Mouse (Mus musculus) heart, embryonic 11.5 days (tissue): Measurements from ENCODE around the gene Aspg. TPM values are rescaled to one million over a fixed set of nuclear protein-coding genes. Genes with fewer than 3 reads are reported as not detected.

Experiments
- ATAC-seq: fragments of 200-750 bp; cut with Nextera tagmentation; replicated peaks from 2 replicates; pipeline ENCODE4 v1.8.0; 2017; ENCODE audit warnings: moderate library complexity; ENCODE audit not compliant: insufficient number of reproducible peaks, low FRiP score, low TSS enrichment
- H3K27ac ChIP-seq: fragments of 300-500 bp; sonication (generic); 2 replicates; pipeline ENCODE4 v1.5.1; 2014; ENCODE audit warnings: mild to moderate bottlenecking, low read depth, low read length
- H3K27me3 ChIP-seq: fragments of 300-500 bp; sonication (generic); 2 replicates; pipeline ENCODE4 v1.6.1; 2014; ENCODE audit warnings: mild to moderate bottlenecking, low read length, mixed read lengths; ENCODE audit not compliant: control insufficient read depth, insufficient read depth
- H3K36me3 ChIP-seq: fragments of 300-500 bp; sonication (generic); 2 replicates; pipeline ENCODE4 v1.6.1; 2014; ENCODE audit warnings: mild to moderate bottlenecking, low read length, moderate library complexity, mixed read lengths; ENCODE audit not compliant: control insufficient read depth, insufficient read depth
- H3K4me1 ChIP-seq: fragments of 300-500 bp; sonication (generic); 2 replicates; pipeline ENCODE4 v1.6.1; 2014; ENCODE audit warnings: low read length; ENCODE audit not compliant: control insufficient read depth, insufficient read depth
- H3K4me2 ChIP-seq: fragments of 300-500 bp; sonication (generic); 2 replicates; pipeline ENCODE4 v1.6.1; 2014; ENCODE audit warnings: mild to moderate bottlenecking, moderate library complexity
- H3K4me3 ChIP-seq: fragments of 300-500 bp; sonication (generic); 2 replicates; pipeline ENCODE4 v1.5.1; 2014; ENCODE audit warnings: low read depth, low read length
- H3K9ac ChIP-seq: fragments of 300-500 bp; sonication (generic); 2 replicates; pipeline ENCODE4 v1.6.1; 2014; ENCODE audit warnings: mild to moderate bottlenecking, low read depth, low read length, moderate library complexity
- H3K9me3 ChIP-seq: fragments of 300-500 bp; sonication (generic); replicated peaks from 2 replicates; pipeline ENCODE4 v1.6.1; 2016; ENCODE audit warnings: low read length; ENCODE audit not compliant: control insufficient read depth
- WGBS: fragments of 180-500 bp; shearing (Covaris S2); extraction: QIAGEN DNeasy Blood & Tissue Kit; methylation state at CpG from one replicate; pipeline ENCODE4 v1.1.7; 2014; ENCODE audit not compliant: insufficient replicate concordance; 5-methylcytosine and 5-hydroxymethylcytosine counted together
- polyA plus RNA-seq: library from polyadenylated mRNA; unstranded; fragments of >200 nt; fragmentation: Nextera tagmentation; extraction: Ambion mirVana; gene quantifications from 2 replicates; pipeline ENCODE4 v1.2.1, GENCODE M21; 2014

The Aspg gene
- polyA plus RNA-seq, 1 experiment from 2014 or later = 1.4 TPM

GRCm38 (mm10) chr12:112108696-112109445 lies 2.4 kb downstream of the Aspg start:
- Histone ChIP-seq H3K27ac (no peak overlapping the region), H3K27me3 (peaks cover 26% of the 10 kb centered on the region), H3K4me3 (no peak overlapping the region), H3K9me3 (no peaks in the 10 kb centered on the region), H3K4me1 (no peaks in the 10 kb centered on the region), H3K9ac (no peak overlapping the region), H3K4me2 (no peak overlapping the region), H3K36me3 (no peaks in the 10 kb centered on the region)
- WGBS = 77% methylated on average over 11 of the region's 11 CpGs
- no peak for ATAC-seq

DNA sequence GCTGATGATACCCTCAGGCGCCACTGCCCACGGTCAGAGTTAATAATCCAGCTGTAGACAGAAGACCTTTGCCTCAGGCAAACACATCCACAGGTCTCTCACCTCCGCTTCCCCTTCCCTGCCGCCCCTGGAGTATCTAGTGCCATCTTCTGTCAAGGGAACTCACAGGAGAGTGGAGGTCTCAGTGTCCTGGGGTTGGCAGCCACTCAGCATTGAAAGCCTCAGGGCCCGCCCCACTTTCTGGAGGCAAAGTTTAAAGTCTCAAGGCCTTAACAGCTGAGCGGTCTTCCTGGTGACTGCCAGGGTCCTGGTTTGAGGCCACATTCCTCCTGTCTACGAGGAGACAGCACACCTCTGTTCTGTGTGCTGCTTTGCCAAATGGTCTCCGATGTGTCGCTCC lies 3.2 kb downstream of the Aspg start:
- no peak for ATAC-seq
- Histone ChIP-seq H3K4me1 (no peaks in the 10 kb centered on the region), H3K9ac (no peak overlapping the region), H3K27ac (no peak overlapping the region), H3K9me3 (no peaks in the 10 kb centered on the region), H3K36me3 (no peaks in the 10 kb centered on the region), H3K4me2 (no peak overlapping the region), H3K27me3 (peaks cover 29% of the 10 kb centered on the region), H3K4me3 (no peak overlapping the region)
- 81% methylated on average over 9 of the region's 9 CpGs for WGBS

DNA sequence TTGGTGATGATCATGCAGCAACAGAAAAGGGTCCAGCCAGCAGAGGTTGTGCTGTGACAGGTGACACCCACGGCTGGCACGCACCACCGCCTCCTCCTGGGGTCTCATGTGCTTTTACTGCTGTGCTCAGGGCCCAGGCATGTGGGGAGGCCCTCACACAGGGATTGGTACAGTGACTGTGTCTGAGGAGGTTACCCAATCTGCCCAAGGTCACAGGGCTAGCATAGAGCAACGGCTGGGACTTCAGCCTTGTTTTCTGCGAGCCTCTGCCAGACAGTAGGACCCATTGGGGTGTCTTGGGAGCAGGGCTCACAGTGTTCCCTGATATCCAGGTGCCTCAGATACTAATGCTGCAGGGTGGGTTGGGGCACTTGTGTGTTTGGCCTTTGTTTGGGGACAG lies 4.8 kb downstream of the Aspg start:
- ATAC-seq = no peak
- Histone ChIP-seq H3K4me2 (no peak overlapping the region), H3K27me3 (peaks cover 30% of the 10 kb centered on the region), H3K4me1 (no peaks in the 10 kb centered on the region), H3K36me3 (no peaks in the 10 kb centered on the region), H3K9me3 (no peaks in the 10 kb centered on the region), H3K4me3 (no peak overlapping the region), H3K27ac (no peak overlapping the region), H3K9ac (no peak overlapping the region)
- 73% methylated on average over 5 of the region's 5 CpGs for WGBS

GRCm38 (mm10) chr12:112112235-112112634 lies 5.8 kb downstream of the Aspg start:
- H3K4me1 ChIP-seq = no peaks in the 10 kb centered on the region
- no peak overlapping the region for H3K9ac ChIP-seq
- H3K27me3 ChIP-seq = peaks cover 33% of the 10 kb centered on the region
- ATAC-seq = no peak
- no peak overlapping the region for H3K4me2 ChIP-seq
- H3K9me3 ChIP-seq = no peaks in the 10 kb centered on the region
- H3K36me3 ChIP-seq = no peaks in the 10 kb centered on the region
- 84% methylated on average over 6 of the region's 6 CpGs for whole genome bisulfite sequencing
- no peak overlapping the region for H3K4me3 ChIP-seq
- no peak overlapping the region for H3K27ac ChIP-seq

GRCm38 (mm10) chr12:112112686-112113396 lies 6.4 kb downstream of the Aspg start:
- H3K4me2 ChIP-seq = no peak overlapping the region
- H3K27me3 ChIP-seq = peaks cover 27% of the 10 kb centered on the region
- WGBS = 16% methylated on average over 13 of the region's 13 CpGs
- ATAC-seq = 0 out of 2 replicates have a peak, but pooled peaks have one; percentile 20
- no peak overlapping the region for H3K9ac ChIP-seq
- H3K4me3 ChIP-seq = no peak overlapping the region
- no peaks in the 10 kb centered on the region for H3K4me1 ChIP-seq
- H3K36me3 ChIP-seq = no peaks in the 10 kb centered on the region
- no peak overlapping the region for H3K27ac ChIP-seq
- H3K9me3 ChIP-seq = no peaks in the 10 kb centered on the region

- Histone ChIP-seq H3K36me3 (no peaks in the 10 kb centered on the region), H3K9me3 (no peaks in the 10 kb centered on the region), H3K4me1 (no peaks in the 10 kb centered on the region), H3K27me3 (peaks cover 22% of the 10 kb centered on the region), H3K4me3 (no peak overlapping the region), H3K4me2 (no peak overlapping the region), H3K27ac (no peak overlapping the region), H3K9ac (no peak overlapping the region)
- ATAC-seq = no peak
- WGBS = 14% methylated on average over 7 of the region's 7 CpGs
Measured at GRCm38 (mm10) chr12:112113710-112114109, 7.2 kb downstream of the Aspg start.

DNA sequence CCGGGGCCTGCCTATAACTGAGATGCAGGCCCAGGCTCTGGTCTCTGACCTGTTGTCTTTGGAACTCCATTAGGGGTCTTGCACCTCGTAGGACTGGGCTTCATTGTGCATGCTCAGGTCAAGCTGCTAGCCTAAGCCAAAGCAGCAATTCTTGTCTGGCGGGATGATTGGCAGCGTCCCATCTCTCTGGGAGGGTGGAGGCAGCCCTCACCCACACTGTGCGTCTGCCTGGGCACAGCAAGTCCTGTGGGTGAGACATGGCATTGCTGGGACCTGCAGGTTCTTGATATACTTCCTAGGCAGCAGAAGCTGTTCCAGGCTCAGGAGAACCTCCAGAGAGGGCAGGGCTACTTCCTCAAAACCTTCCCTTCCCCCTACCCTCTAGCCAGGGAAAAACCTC lies 10.5 kb downstream of the Aspg start:
- no peak overlapping the region for H3K9ac ChIP-seq
- H3K27ac ChIP-seq = no peak overlapping the region
- H3K4me3 ChIP-seq = no peak overlapping the region
- H3K36me3 ChIP-seq = no peaks in the 10 kb centered on the region
- no peaks in the 10 kb centered on the region for H3K4me1 ChIP-seq
- H3K4me2 ChIP-seq = no peak overlapping the region
- no peaks in the 10 kb centered on the region for H3K9me3 ChIP-seq
- ATAC-seq = no peak
- WGBS = 79% methylated on average over 5 of the region's 5 CpGs
- peaks cover 19% of the 10 kb centered on the region for H3K27me3 ChIP-seq

DNA sequence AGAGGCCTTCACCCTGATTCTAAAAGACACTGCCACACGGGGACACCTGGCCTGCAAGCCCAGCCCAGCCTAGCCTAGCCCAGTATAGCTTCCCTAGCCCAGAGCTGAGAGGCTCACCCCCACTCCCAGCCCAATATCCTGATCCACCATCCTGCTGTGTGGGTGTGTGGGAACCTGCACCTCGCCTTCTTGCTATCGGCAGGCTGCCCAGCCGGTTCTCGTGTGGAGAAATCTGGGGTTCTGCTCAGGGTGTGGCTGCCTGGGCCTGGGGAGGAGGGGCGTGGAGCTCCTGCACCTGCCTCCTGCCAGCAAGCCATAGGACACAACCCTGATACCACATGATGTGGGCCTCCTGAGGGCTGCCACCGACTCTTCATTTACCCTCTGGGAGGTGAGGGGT lies 11.2 kb downstream of the Aspg start:
- Histone ChIP-seq H3K27me3 (peaks cover 18% of the 10 kb centered on the region), H3K36me3 (no peaks in the 10 kb centered on the region), H3K4me1 (no peaks in the 10 kb centered on the region), H3K9me3 (no peaks in the 10 kb centered on the region), H3K27ac (no peak overlapping the region), H3K4me3 (no peak overlapping the region), H3K9ac (no peak overlapping the region), H3K4me2 (no peak overlapping the region)
- WGBS = 77% methylated on average over 7 of the region's 7 CpGs
- ATAC-seq = no peak
